Mouse (Mus musculus) retina, adult 2 months (tissue): ENCODE data around the gene Olfr835.

Source experiments
- DNase-seq: peaks from one replicate; pipeline ENCODE4 v3.0.0-alpha.2; 2012; ENCODE audit warnings: low read depth, low spot score

Gene Olfr835

DNA sequence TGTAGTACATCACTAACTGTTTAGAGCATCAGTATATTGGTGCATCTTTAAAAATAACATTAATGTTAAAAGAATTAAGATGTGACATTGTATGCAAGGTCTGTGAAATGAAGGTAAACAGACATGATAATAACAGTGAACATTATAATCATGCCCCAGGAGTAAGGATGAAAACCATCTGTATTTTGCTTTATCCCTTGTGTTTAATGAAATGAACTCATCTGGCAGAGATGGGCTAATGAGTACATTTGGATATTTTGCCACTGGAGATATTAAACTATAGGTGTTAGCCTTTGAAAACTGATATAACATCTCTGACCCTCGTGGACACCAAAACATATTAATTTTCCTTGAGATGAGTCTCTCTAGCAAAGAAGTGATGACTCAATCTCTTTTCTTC is at the start of gene Olfr835:
Gene Olfr835 (plus strand): TSS at position 301 of the 400 bp plus-strand sequence.
- no peak for DNase-seq

DNA sequence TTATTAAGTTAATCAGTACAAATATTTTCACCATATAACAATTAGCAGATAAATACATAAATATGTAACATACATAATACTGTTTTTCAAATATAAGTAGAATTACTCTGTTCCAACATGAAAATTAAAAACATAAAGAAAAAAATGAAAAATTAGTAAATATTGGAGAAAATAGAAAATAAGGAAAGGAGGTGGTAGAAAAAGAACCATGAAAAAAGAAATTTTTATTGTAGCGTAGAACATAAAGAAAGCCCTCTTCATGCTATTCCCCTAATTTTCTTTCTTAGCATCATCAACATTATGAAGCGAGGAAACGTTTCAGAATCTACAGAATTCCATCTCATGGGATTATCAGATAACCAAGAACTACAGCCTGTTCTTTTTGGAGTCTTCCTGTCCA is 44.8 kb upstream of the Olfr835 start, which contains the start of gene Olfr834:
Gene Olfr834 (plus strand): TSS at position 301 of the 400 bp plus-strand sequence.
- no peak for DNase-seq

DNA sequence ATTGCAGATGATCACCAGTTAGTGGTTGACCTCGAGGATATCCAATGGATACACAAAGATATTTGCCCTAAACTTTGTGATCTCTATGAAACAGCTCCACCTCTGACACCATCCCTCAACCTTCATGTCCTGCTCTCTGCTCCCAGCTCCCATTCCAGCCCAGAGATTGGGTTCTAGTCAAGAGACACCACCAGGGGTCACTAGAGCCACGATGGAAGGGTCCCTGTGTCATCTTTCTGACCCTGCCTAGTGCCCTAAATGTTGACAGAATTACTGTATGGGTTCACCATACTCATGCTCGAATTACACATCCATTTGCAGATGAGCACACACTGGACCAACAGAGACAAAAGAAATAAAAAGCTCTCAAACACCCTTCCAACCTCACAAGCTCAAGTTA is 52.5 kb downstream of the Olfr835 start:
- DNase-seq = no peak
